Mouse (Mus musculus): ENCODE results near the gene Ccdc73. TPM values are rescaled to one million over a fixed set of nuclear protein-coding genes. Genes with fewer than 3 reads are reported as not detected.

The Ccdc73 gene
- polyA plus RNA-seq, 1 experiment from 2014 or later: 9.7 TPM

- Histone ChIP-seq H3K27ac (ENCODE audit: low read depth, low read length) (no peak overlapping the region), H3K4me1 (ENCODE audit: control insufficient read depth, insufficient read depth, low read length) (no peaks in the 10 kb centered on the region), H3K4me3 (ENCODE audit: low read depth, low read length) (no peak overlapping the region), H3K27me3 (replicated peaks; ENCODE audit: control insufficient read depth, insufficient read depth, low read length) (no peaks in the 10 kb centered on the region), H3K4me2 (ENCODE audit: low read length) (no peak overlapping the region), H3K36me3 (ENCODE audit: control insufficient read depth, insufficient read depth, low read length) (no peaks in the 10 kb centered on the region), H3K9me3 (replicated peaks; ENCODE audit: control insufficient read depth, low read length) (no peaks in the 10 kb centered on the region), H3K9ac (ENCODE audit: low read length) (no peak overlapping the region)
- WGBS: 83% methylated on average over 22 of the region's 22 CpGs
- no peak for ATAC-seq
- DNase-seq (ENCODE audit: low spot score): no peak
These were observed 159.5 kb downstream of the Ccdc73 start for GRCm38 (mm10) chr2:105026950-105027695.

- no peak for DNase-seq (ENCODE audit: low spot score)
- Histone ChIP-seq H3K4me2 (ENCODE audit: low read length) (no peak overlapping the region), H3K4me1 (ENCODE audit: control insufficient read depth, insufficient read depth, low read length) (no peaks in the 10 kb centered on the region), H3K27ac (ENCODE audit: low read depth, low read length) (no peak overlapping the region), H3K27me3 (replicated peaks; ENCODE audit: control insufficient read depth, insufficient read depth, low read length) (no peaks in the 10 kb centered on the region), H3K36me3 (ENCODE audit: control insufficient read depth, insufficient read depth, low read length) (no peaks in the 10 kb centered on the region), H3K9me3 (replicated peaks; ENCODE audit: control insufficient read depth, low read length) (no peaks in the 10 kb centered on the region), H3K9ac (ENCODE audit: low read length) (no peak overlapping the region), H3K4me3 (ENCODE audit: low read depth, low read length) (no peak overlapping the region)
- 74% methylated on average over 5 of the region's 5 CpGs for WGBS
- ATAC-seq: no peak
These were observed 161.2 kb downstream of the Ccdc73 start for GRCm38 (mm10) chr2:105028806-105029205.

GRCm38 (mm10) chr2:105030505-105030904 is 162.9 kb downstream of the Ccdc73 start:
- WGBS: 92% methylated on average over 5 of the region's 5 CpGs
- no peaks in the 10 kb centered on the region for H3K9me3 ChIP-seq (replicated peaks; ENCODE audit: control insufficient read depth, low read length)
- no peaks in the 10 kb centered on the region for H3K27me3 ChIP-seq (replicated peaks; ENCODE audit: control insufficient read depth, insufficient read depth, low read length)
- H3K4me3 ChIP-seq (ENCODE audit: low read depth, low read length): no peak overlapping the region
- no peaks in the 10 kb centered on the region for H3K36me3 ChIP-seq (ENCODE audit: control insufficient read depth, insufficient read depth, low read length)
- H3K4me2 ChIP-seq (ENCODE audit: low read length): no peak overlapping the region
- no peak overlapping the region for H3K27ac ChIP-seq (ENCODE audit: low read depth, low read length)
- DNase-seq (ENCODE audit: low spot score) (no peak), ATAC-seq (no peak)
- H3K9ac ChIP-seq (ENCODE audit: low read length): no peak overlapping the region
- H3K4me1 ChIP-seq (ENCODE audit: control insufficient read depth, insufficient read depth, low read length): no peaks in the 10 kb centered on the region

- no peak overlapping the region for H3K4me2 ChIP-seq (ENCODE audit: low read length)
- ATAC-seq (0 out of 2 replicates have a peak, but pooled peaks have one; percentile 61), DNase-seq (ENCODE audit: low spot score) (peak; percentile 26)
- H3K4me1 ChIP-seq (ENCODE audit: control insufficient read depth, insufficient read depth, low read length): no peaks in the 10 kb centered on the region; the same call in 1 of the 2 replicates
- H3K4me3 ChIP-seq (ENCODE audit: low read depth, low read length): no peak overlapping the region
- WGBS: 33% methylated on average over 3 of the region's 3 CpGs
- no peaks in the 10 kb centered on the region for H3K36me3 ChIP-seq (ENCODE audit: control insufficient read depth, insufficient read depth, low read length)
- H3K9ac ChIP-seq (ENCODE audit: low read length): no peak overlapping the region
- no peaks in the 10 kb centered on the region for H3K27me3 ChIP-seq (replicated peaks; ENCODE audit: control insufficient read depth, insufficient read depth, low read length)
- H3K9me3 ChIP-seq (replicated peaks; ENCODE audit: control insufficient read depth, low read length): no peaks in the 10 kb centered on the region
- no peak overlapping the region for H3K27ac ChIP-seq (ENCODE audit: low read depth, low read length)
These were observed 166.5 kb downstream of the Ccdc73 start for GRCm38 (mm10) chr2:105034084-105034483.

- no peak for ATAC-seq
- H3K4me1 ChIP-seq (ENCODE audit: control insufficient read depth, insufficient read depth, low read length): no peaks in the 10 kb centered on the region; the same call in 1 of the 2 replicates
- no peak overlapping the region for H3K4me3 ChIP-seq (ENCODE audit: low read depth, low read length)
- peak; percentile 4 for DNase-seq (ENCODE audit: low spot score)
- no peak overlapping the region for H3K4me2 ChIP-seq (ENCODE audit: low read length)
- H3K36me3 ChIP-seq (ENCODE audit: control insufficient read depth, insufficient read depth, low read length): no peaks in the 10 kb centered on the region
- H3K27ac ChIP-seq (ENCODE audit: low read depth, low read length): no peak overlapping the region
- H3K27me3 ChIP-seq (replicated peaks; ENCODE audit: control insufficient read depth, insufficient read depth, low read length): no peaks in the 10 kb centered on the region
- no peak overlapping the region for H3K9ac ChIP-seq (ENCODE audit: low read length)
- 34% methylated on average over 11 of the region's 11 CpGs for WGBS
- no peaks in the 10 kb centered on the region for H3K9me3 ChIP-seq (replicated peaks; ENCODE audit: control insufficient read depth, low read length)
These were observed 168.4 kb downstream of the Ccdc73 start for GRCm38 (mm10) chr2:105035985-105036384.

- no peak for ATAC-seq
- Histone ChIP-seq H3K27ac (ENCODE audit: low read depth, low read length) (no peak overlapping the region), H3K9me3 (replicated peaks; ENCODE audit: control insufficient read depth, low read length) (no peaks in the 10 kb centered on the region), H3K36me3 (ENCODE audit: control insufficient read depth, insufficient read depth, low read length) (no peaks in the 10 kb centered on the region), H3K9ac (ENCODE audit: low read length) (no peak overlapping the region), H3K4me1 (ENCODE audit: control insufficient read depth, insufficient read depth, low read length) (no peaks in the 10 kb centered on the region; the same call in 1 of the 2 replicates), H3K27me3 (replicated peaks; ENCODE audit: control insufficient read depth, insufficient read depth, low read length) (no peaks in the 10 kb centered on the region), H3K4me3 (ENCODE audit: low read depth, low read length) (no peak overlapping the region), H3K4me2 (ENCODE audit: low read length) (no peak overlapping the region)
- DNase-seq (ENCODE audit: low spot score): peak; percentile 30
- 49% methylated on average over 11 of the region's 11 CpGs for WGBS
These were observed 168.9 kb downstream of the Ccdc73 start for GRCm38 (mm10) chr2:105036401-105037070.

- Histone ChIP-seq H3K4me2 (ENCODE audit: low read length) (no peak overlapping the region), H3K36me3 (ENCODE audit: control insufficient read depth, insufficient read depth, low read length) (no peaks in the 10 kb centered on the region), H3K9ac (ENCODE audit: low read length) (no peak overlapping the region), H3K27me3 (replicated peaks; ENCODE audit: control insufficient read depth, insufficient read depth, low read length) (no peaks in the 10 kb centered on the region), H3K4me1 (ENCODE audit: control insufficient read depth, insufficient read depth, low read length) (no peaks in the 10 kb centered on the region; the same call in 1 of the 2 replicates), H3K27ac (ENCODE audit: low read depth, low read length) (no peak overlapping the region), H3K9me3 (replicated peaks; ENCODE audit: control insufficient read depth, low read length) (no peaks in the 10 kb centered on the region), H3K4me3 (ENCODE audit: low read depth, low read length) (no peak overlapping the region)
- ATAC-seq (no peak), DNase-seq (ENCODE audit: low spot score) (no peak)
- 80% methylated on average over 7 of the region's 7 CpGs for WGBS
These were observed 170.5 kb downstream of the Ccdc73 start for GRCm38 (mm10) chr2:105037956-105038569.

GRCm38 (mm10) chr2:105038879-105039278 is 171.3 kb downstream of the Ccdc73 start:
- Histone ChIP-seq H3K36me3 (ENCODE audit: control insufficient read depth, insufficient read depth, low read length) (no peaks in the 10 kb centered on the region), H3K27me3 (replicated peaks; ENCODE audit: control insufficient read depth, insufficient read depth, low read length) (no peaks in the 10 kb centered on the region), H3K4me2 (ENCODE audit: low read length) (no peak overlapping the region), H3K9ac (ENCODE audit: low read length) (no peak overlapping the region), H3K9me3 (replicated peaks; ENCODE audit: control insufficient read depth, low read length) (no peaks in the 10 kb centered on the region), H3K4me3 (ENCODE audit: low read depth, low read length) (no peak overlapping the region), H3K4me1 (ENCODE audit: control insufficient read depth, insufficient read depth, low read length) (no peaks in the 10 kb centered on the region; the same call in 1 of the 2 replicates), H3K27ac (ENCODE audit: low read depth, low read length) (no peak overlapping the region)
- 96% methylated on average over 5 of the region's 5 CpGs for WGBS
- DNase-seq (ENCODE audit: low spot score): no peak
- ATAC-seq: no peak

Data from forebrain, embryonic 14.5 days (tissue).